Mouse (Mus musculus) megakaryocyte-erythroid progenitor cell, adult 5-6 weeks (primary cell): Measurements from ENCODE around the gene Vezf1. TPM values are rescaled to one million over a fixed set of nuclear protein-coding genes. Genes with fewer than 3 reads are reported as not detected.

ENCODE experiments used
- ATAC-seq: replicated peaks from 2 replicates; pipeline ENCODE4 v1.8.0; 2016; ENCODE audit warnings: mild to moderate bottlenecking, inconsistent platforms; ENCODE audit not compliant: severe bottlenecking, poor library complexity, low FRiP score, low TSS enrichment
- total RNA-seq, 2 experiments: library from RNA; stranded (forward) in 1 of 2; stranded (reverse) in 1 of 2; fragments of 200-1000, 215-1000 nt in 1 of 2; fragments of >200 nt in 1 of 2; fragmentation: Nextera tagmentation in 1 of 2; gene quantifications; 2 replicates each; pipeline ENCODE4 v1.2.3; 2014 to 2017

The Vezf1 gene
- total RNA-seq, 2 experiments from 2014 or later: 14.2 to 35.9 TPM

- no peak for ATAC-seq
These were observed 22.2 kb downstream of the Vezf1 start for GRCm38 (mm10) chr11:88090293-88090692.

- ATAC-seq: no peak
These were observed 23.9 kb downstream of the Vezf1 start for GRCm38 (mm10) chr11:88091949-88092348.

- ATAC-seq: no peak
These were observed 29.1 kb downstream of the Vezf1 start for GRCm38 (mm10) chr11:88097173-88097572.

- ATAC-seq: no peak
These were observed 30.1 kb downstream of the Vezf1 start, which contains the start of gene Cuedc1 for GRCm38 (mm10) chr11:88098021-88098729. Cuedc1 (plus strand) TSS chr11:88098058.

GRCm38 (mm10) chr11:88098787-88099598 is 30.9 kb downstream of the Vezf1 start:
- ATAC-seq: peak; percentile 50; the same call in 1 of the 2 replicates

- ATAC-seq: no peak
These were observed 31.5 kb downstream of the Vezf1 start for GRCm38 (mm10) chr11:88099599-88100023.

- no peak for ATAC-seq
These were observed 32.1 kb downstream of the Vezf1 start for GRCm38 (mm10) chr11:88100170-88100569.

GRCm38 (mm10) chr11:88103214-88103941 is 35.3 kb downstream of the Vezf1 start:
- ATAC-seq: no peak

- ATAC-seq: no peak
These were observed 37.6 kb downstream of the Vezf1 start for GRCm38 (mm10) chr11:88105494-88106291.

- no peak for ATAC-seq
These were observed 38.1 kb downstream of the Vezf1 start for GRCm38 (mm10) chr11:88106292-88106554.

GRCm38 (mm10) chr11:88107365-88107764 is 39.3 kb downstream of the Vezf1 start:
- ATAC-seq: no peak

GRCm38 (mm10) chr11:88110031-88110594 is 42.0 kb downstream of the Vezf1 start:
- ATAC-seq: no peak

GRCm38 (mm10) chr11:88112078-88112477 is 44.0 kb downstream of the Vezf1 start:
- no peak for ATAC-seq

- ATAC-seq: no peak
These were observed 44.7 kb downstream of the Vezf1 start for GRCm38 (mm10) chr11:88112677-88113333.

- no peak for ATAC-seq
These were observed 45.6 kb downstream of the Vezf1 start for GRCm38 (mm10) chr11:88113543-88114271.

- ATAC-seq: no peak
These were observed 46.8 kb downstream of the Vezf1 start for GRCm38 (mm10) chr11:88114871-88115301.

- ATAC-seq: no peak
These were observed 48.5 kb downstream of the Vezf1 start for GRCm38 (mm10) chr11:88116568-88116967.
